Mouse (Mus musculus) intestine, embryonic 16.5 days (tissue): ENCODE results near the gene Cers6. TPM values are rescaled to one million over a fixed set of nuclear protein-coding genes. Genes with fewer than 3 reads are reported as not detected.

Experiments used
- ATAC-seq: fragments of 200-750 bp; cut with Nextera tagmentation; 2 replicates; pipeline ENCODE4 v1.8.0; 2017; ENCODE audit warnings: moderate TSS enrichment, moderate library complexity
- H3K27ac ChIP-seq: fragments of 300-500 bp; sonication (generic); 2 replicates; pipeline ENCODE4 v1.5.1; 2014; ENCODE audit warnings: mild to moderate bottlenecking, low read length
- H3K27me3 ChIP-seq: fragments of 300-500 bp; sonication (generic); replicated peaks from 2 replicates; pipeline ENCODE4 v1.6.1; 2014; ENCODE audit warnings: low read length, control low read depth, mixed read lengths; ENCODE audit not compliant: control insufficient read depth, insufficient read depth
- H3K36me3 ChIP-seq: fragments of 300-500 bp; sonication (generic); 2 replicates; pipeline ENCODE4 v1.6.1; 2014; ENCODE audit warnings: low read length, control low read depth; ENCODE audit not compliant: control insufficient read depth, insufficient read depth
- H3K4me1 ChIP-seq: fragments of 300-500 bp; sonication (generic); 2 replicates; pipeline ENCODE4 v1.6.1; 2014; ENCODE audit warnings: low read length, control low read depth, mixed read lengths; ENCODE audit not compliant: control insufficient read depth, insufficient read depth
- H3K4me2 ChIP-seq: fragments of 300-500 bp; sonication (generic); 2 replicates; pipeline ENCODE4 v1.6.1; 2014; ENCODE audit warnings: low read depth, low read length, control low read depth
- H3K4me3 ChIP-seq: fragments of 300-500 bp; sonication (generic); 2 replicates; pipeline ENCODE4 v1.5.1; 2014; ENCODE audit warnings: mild to moderate bottlenecking, low read length
- H3K9ac ChIP-seq: fragments of 300-500 bp; sonication (generic); 2 replicates; pipeline ENCODE4 v1.6.1; 2014; ENCODE audit warnings: low read depth, low read length
- H3K9me3 ChIP-seq: fragments of 300-500 bp; sonication (generic); 2 replicates; pipeline ENCODE4 v1.6.1; 2016; ENCODE audit warnings: low read length, control low read depth; ENCODE audit not compliant: control insufficient read depth
- WGBS: fragments of 180-500 bp; shearing (Covaris S2); extraction: QIAGEN DNeasy Blood & Tissue Kit; methylation state at CpG from one replicate; pipeline ENCODE4 v1.1.7; 2014; 5-methylcytosine and 5-hydroxymethylcytosine counted together
- polyA plus RNA-seq: library from polyadenylated mRNA; unstranded; fragments of >200 nt; fragmentation: Nextera tagmentation; extraction: Ambion mirVana; gene quantifications from 2 replicates; pipeline ENCODE4 v1.2.1, GENCODE M21; 2015

Cers6 gene
- polyA plus RNA-seq, 1 experiment from 2014 or later, result 39.6 TPM

GRCm38 (mm10) chr2:68996268-68996667 is 135.0 kb downstream of the Cers6 start:
- 84% methylated on average over 1 of the region's 1 CpGs for WGBS
- ATAC-seq, result no peak

GRCm38 (mm10) chr2:69004001-69004400 is 142.8 kb downstream of the Cers6 start:
- Histone ChIP-seq H3K9me3 (no peaks in the 10 kb centered on the region), H3K4me2 (no peak overlapping the region), H3K4me3 (no peak overlapping the region), H3K9ac (no peak overlapping the region), H3K4me1 (no peaks in the 10 kb centered on the region), H3K27me3 (no peaks in the 10 kb centered on the region), H3K27ac (no peak overlapping the region), H3K36me3 (peaks cover 5% of the 10 kb centered on the region; the same call in 1 of the 2 replicates)
- WGBS, result 91% methylated on average over 5 of the region's 5 CpGs
- ATAC-seq, result no peak

More at GRCm38 (mm10) chr2:68996268-68996667, 135.0 kb downstream of the Cers6 start:
- no peak overlapping the region for H3K4me2 ChIP-seq
- H3K27ac ChIP-seq, result no peak overlapping the region
- H3K9ac ChIP-seq, result no peak overlapping the region
- no peak overlapping the region for H3K4me3 ChIP-seq
- H3K27me3 ChIP-seq, result no peaks in the 10 kb centered on the region
- peaks cover 8% of the 10 kb centered on the region for H3K4me1 ChIP-seq
- peaks cover 3% of the 10 kb centered on the region; the same call in 1 of the 2 replicates for H3K9me3 ChIP-seq
- 0 out of 2 replicates have a peak, but pooled peaks cover 3% of the 10 kb centered on the region for H3K36me3 ChIP-seq

GRCm38 (mm10) chr2:69011392-69011791 is 150.2 kb downstream of the Cers6 start:
- ATAC-seq, result no peak
- Histone ChIP-seq H3K27ac (no peak overlapping the region), H3K9me3 (no peaks in the 10 kb centered on the region)

GRCm38 (mm10) chr2:69011860-69012259 is 150.6 kb downstream of the Cers6 start:
- Histone ChIP-seq H3K27ac (no peak overlapping the region), H3K36me3 (no peaks in the 10 kb centered on the region), H3K9ac (no peak overlapping the region), H3K9me3 (no peaks in the 10 kb centered on the region), H3K4me2 (no peak overlapping the region), H3K27me3 (no peaks in the 10 kb centered on the region), H3K4me3 (no peak overlapping the region), H3K4me1 (no peaks in the 10 kb centered on the region)
- ATAC-seq, result no peak
- WGBS, result 74% methylated on average over 2 of the region's 2 CpGs

More at GRCm38 (mm10) chr2:69011392-69011791, 150.2 kb downstream of the Cers6 start:
- H3K9ac ChIP-seq, result no peak overlapping the region
- H3K36me3 ChIP-seq, result no peaks in the 10 kb centered on the region
- H3K4me2 ChIP-seq, result no peak overlapping the region
- 63% methylated on average over 7 of the region's 7 CpGs for WGBS
- no peaks in the 10 kb centered on the region for H3K27me3 ChIP-seq
- no peak overlapping the region for H3K4me3 ChIP-seq
- H3K4me1 ChIP-seq, result no peaks in the 10 kb centered on the region

- no peak for ATAC-seq
- Histone ChIP-seq H3K9me3 (no peaks in the 10 kb centered on the region), H3K4me2 (no peak overlapping the region), H3K4me3 (no peak overlapping the region), H3K27ac (no peak overlapping the region), H3K36me3 (no peaks in the 10 kb centered on the region), H3K9ac (no peak overlapping the region), H3K4me1 (no peaks in the 10 kb centered on the region), H3K27me3 (no peaks in the 10 kb centered on the region)
- WGBS, result 94% methylated on average over 9 of the region's 9 CpGs
These were observed 153.0 kb downstream of the Cers6 start for GRCm38 (mm10) chr2:69014241-69014640.

GRCm38 (mm10) chr2:69015172-69015724 is 154.0 kb downstream of the Cers6 start:
- Histone ChIP-seq H3K27me3 (no peaks in the 10 kb centered on the region), H3K27ac (no peak overlapping the region), H3K4me1 (no peaks in the 10 kb centered on the region), H3K36me3 (no peaks in the 10 kb centered on the region), H3K4me3 (no peak overlapping the region), H3K9ac (no peak overlapping the region), H3K9me3 (no peaks in the 10 kb centered on the region), H3K4me2 (no peak overlapping the region)
- no peak for ATAC-seq
- 84% methylated on average over 9 of the region's 9 CpGs for WGBS

GRCm38 (mm10) chr2:69015822-69016221 is 154.6 kb downstream of the Cers6 start:
- no peaks in the 10 kb centered on the region for H3K4me1 ChIP-seq
- 80% methylated on average over 5 of the region's 5 CpGs for WGBS
- ATAC-seq, result 0 out of 2 replicates have a peak, but pooled peaks have one; percentile 19
- no peaks in the 10 kb centered on the region for H3K27me3 ChIP-seq
- no peak overlapping the region for H3K4me2 ChIP-seq
- H3K36me3 ChIP-seq, result no peaks in the 10 kb centered on the region
- H3K4me3 ChIP-seq, result no peak overlapping the region
- no peak overlapping the region for H3K27ac ChIP-seq
- H3K9me3 ChIP-seq, result no peaks in the 10 kb centered on the region
- no peak overlapping the region for H3K9ac ChIP-seq

GRCm38 (mm10) chr2:69019026-69019565 is 157.9 kb downstream of the Cers6 start:
- Histone ChIP-seq H3K4me1 (no peaks in the 10 kb centered on the region), H3K27me3 (no peaks in the 10 kb centered on the region), H3K4me2 (no peak overlapping the region), H3K4me3 (no peak overlapping the region), H3K9me3 (no peaks in the 10 kb centered on the region), H3K9ac (no peak overlapping the region), H3K36me3 (no peaks in the 10 kb centered on the region), H3K27ac (no peak overlapping the region)
- no peak for ATAC-seq
- 82% methylated on average over 13 of the region's 13 CpGs for WGBS

- WGBS, result 69% methylated on average over 6 of the region's 6 CpGs
- Histone ChIP-seq H3K4me2 (no peak overlapping the region), H3K4me3 (no peak overlapping the region), H3K36me3 (no peaks in the 10 kb centered on the region), H3K27me3 (no peaks in the 10 kb centered on the region), H3K27ac (peak overlapping the region; percentile 7; the same call in 1 of the 2 replicates), H3K9ac (no peak overlapping the region), H3K4me1 (no peaks in the 10 kb centered on the region), H3K9me3 (no peaks in the 10 kb centered on the region)
- ATAC-seq, result peak; percentile 74
These were observed 158.7 kb downstream of the Cers6 start for GRCm38 (mm10) chr2:69019821-69020489.
